Mouse (Mus musculus): ENCODE results near the gene Commd1.

GRCm38 (mm10) chr11:22847732-22848648 lies 134.2 kb downstream of the Commd1 start:
- no peak for TF ChIP-seq CTCF (IDR thresholded peaks at IDR 0.05)
- TF ChIP-seq EP300 (IDR thresholded peaks at IDR 0.05; ENCODE audit: insufficient read depth, low read depth, low read length) = no peak
